Mouse (Mus musculus) neural tube, embryonic 13.5 days (tissue): Measurements from ENCODE around the gene Grik5. TPM values are rescaled to one million over a fixed set of nuclear protein-coding genes. Genes with fewer than 3 reads are reported as not detected.

ENCODE experiments used
- ATAC-seq: fragments of 200-750 bp; cut with Nextera tagmentation; 2 replicates; pipeline ENCODE4 v1.8.0; 2017; ENCODE audit warnings: low read depth, mild to moderate bottlenecking, moderate TSS enrichment, moderate library complexity
- H3K27ac ChIP-seq: fragments of 300-500 bp; sonication (generic); replicated peaks from 2 replicates; pipeline ENCODE4 v1.5.1; 2015; ENCODE audit warnings: moderate library complexity, mild to moderate bottlenecking, inconsistent platforms
- H3K27me3 ChIP-seq: fragments of 300-500 bp; sonication (generic); 2 replicates; pipeline ENCODE4 v1.6.1; 2015; ENCODE audit warnings: mild to moderate bottlenecking, inconsistent platforms
- H3K36me3 ChIP-seq: fragments of 300-500 bp; sonication (generic); 2 replicates; pipeline ENCODE4 v1.6.1; 2015; ENCODE audit warnings: mild to moderate bottlenecking, inconsistent platforms
- H3K4me1 ChIP-seq: fragments of 300-500 bp; sonication (generic); replicated peaks from 2 replicates; pipeline ENCODE4 v1.6.1; 2015; ENCODE audit warnings: inconsistent platforms
- H3K4me2 ChIP-seq: fragments of 300-500 bp; sonication (generic); 2 replicates; pipeline ENCODE4 v1.6.1; 2015; ENCODE audit warnings: inconsistent platforms, mild to moderate bottlenecking, moderate library complexity
- H3K4me3 ChIP-seq: fragments of 300-500 bp; sonication (generic); 2 replicates; pipeline ENCODE4 v1.5.1; 2015; ENCODE audit warnings: mild to moderate bottlenecking, inconsistent platforms
- H3K9ac ChIP-seq: fragments of 300-500 bp; sonication (generic); 2 replicates; pipeline ENCODE4 v1.6.1; 2015; ENCODE audit warnings: moderate library complexity, mild to moderate bottlenecking, inconsistent platforms
- H3K9me3 ChIP-seq: fragments of 300-500 bp; sonication (generic); 2 replicates; pipeline ENCODE4 v1.6.1; 2016; ENCODE audit warnings: inconsistent platforms
- WGBS: fragments of 180-500 bp; shearing (Covaris S2); methylation state at CpG from one replicate; pipeline ENCODE4 v1.1.7; 2015; 5-methylcytosine and 5-hydroxymethylcytosine counted together
- polyA plus RNA-seq: library from polyadenylated mRNA; unstranded; fragments of >200 nt; fragmentation: Nextera tagmentation; extraction: Ambion mirVana; gene quantifications from 2 replicates; pipeline ENCODE4 v1.2.1, GENCODE M21; 2015

The Grik5 gene
- polyA plus RNA-seq = 15.2 and 15.3 TPM in 2 replicates

GRCm38 (mm10) chr7:25071979-25072715 lies at the start of gene Grik5, which contains the start of gene Zfp574:
Gene Grik5, minus strand, starts transcription at chr7:25072346.
Gene Zfp574, plus strand, starts transcription at chr7:25072567.
- ATAC-seq = no peak
- H3K9me3 ChIP-seq = no peaks in the 10 kb centered on the region
- H3K36me3 ChIP-seq = peaks cover 14% of the 10 kb centered on the region
- H3K9ac ChIP-seq = peak within 1 kb of the TSS; percentile 92
- 2% methylated on average over 27 of the region's 28 CpGs for whole genome bisulfite sequencing
- H3K4me3 ChIP-seq = peak within 1 kb of the TSS; percentile 80
- H3K27me3 ChIP-seq = no peaks in the 10 kb centered on the region
- peak within 1 kb of the TSS; percentile 94 for H3K27ac ChIP-seq
- H3K4me1 ChIP-seq = peaks cover 73% of the 10 kb centered on the region
- peak within 1 kb of the TSS; percentile 92 for H3K4me2 ChIP-seq

GRCm38 (mm10) chr7:25121240-25121786 lies 49.2 kb upstream of the Grik5 start:
- no peak for ATAC-seq

GRCm38 (mm10) chr7:25120061-25120834 lies 48.1 kb upstream of the Grik5 start:
- Histone ChIP-seq H3K4me1 (0 out of 2 replicates have a peak, but pooled peaks cover 3% of the 10 kb centered on the region), H3K9ac (no peak overlapping the region), H3K36me3 (peaks cover 4% of the 10 kb centered on the region), H3K27ac (no peak overlapping the region), H3K27me3 (no peaks in the 10 kb centered on the region), H3K4me3 (no peak overlapping the region), H3K9me3 (no peaks in the 10 kb centered on the region), H3K4me2 (no peak overlapping the region)
- ATAC-seq = no peak
- 80% methylated on average over 14 of the region's 25 CpGs for WGBS

More at GRCm38 (mm10) chr7:25121240-25121786, 49.2 kb upstream of the Grik5 start:
- WGBS = 73% methylated on average over 13 of the region's 13 CpGs
- no peaks in the 10 kb centered on the region for H3K27me3 ChIP-seq
- no peak overlapping the region for H3K27ac ChIP-seq
- H3K4me1 ChIP-seq = 0 out of 2 replicates have a peak, but pooled peaks cover 3% of the 10 kb centered on the region
- no peaks in the 10 kb centered on the region for H3K36me3 ChIP-seq
- H3K9ac ChIP-seq = no peak overlapping the region
- H3K9me3 ChIP-seq = no peaks in the 10 kb centered on the region
- H3K4me3 ChIP-seq = no peak overlapping the region
- H3K4me2 ChIP-seq = no peak overlapping the region

- no peak for ATAC-seq
- 87% methylated on average over 16 of the region's 16 CpGs for WGBS
- H3K9ac ChIP-seq = no peak overlapping the region
Measured at GRCm38 (mm10) chr7:25112956-25113603, 40.9 kb upstream of the Grik5 start.

GRCm38 (mm10) chr7:25112178-25112955 lies 40.2 kb upstream of the Grik5 start:
- Histone ChIP-seq H3K9me3 (no peaks in the 10 kb centered on the region), H3K27ac (no peak overlapping the region), H3K36me3 (peaks cover 31% of the 10 kb centered on the region), H3K9ac (no peak overlapping the region), H3K4me2 (no peak overlapping the region), H3K4me1 (no peaks in the 10 kb centered on the region), H3K4me3 (no peak overlapping the region), H3K27me3 (no peaks in the 10 kb centered on the region)
- no peak for ATAC-seq
- WGBS = 84% methylated on average over 17 of the region's 17 CpGs

More at GRCm38 (mm10) chr7:25112956-25113603, 40.9 kb upstream of the Grik5 start:
- H3K27ac ChIP-seq = no peak overlapping the region
- no peak overlapping the region for H3K4me3 ChIP-seq
- H3K27me3 ChIP-seq = no peaks in the 10 kb centered on the region
- no peaks in the 10 kb centered on the region for H3K9me3 ChIP-seq
- H3K4me2 ChIP-seq = no peak overlapping the region
- H3K4me1 ChIP-seq = no peaks in the 10 kb centered on the region
- H3K36me3 ChIP-seq = peaks cover 31% of the 10 kb centered on the region

GRCm38 (mm10) chr7:25110336-25110735 lies 38.2 kb upstream of the Grik5 start:
- no peaks in the 10 kb centered on the region for H3K9me3 ChIP-seq
- H3K9ac ChIP-seq = no peak overlapping the region
- ATAC-seq = no peak
- H3K4me2 ChIP-seq = no peak overlapping the region
- WGBS = 88% methylated on average over 9 of the region's 9 CpGs
- H3K27me3 ChIP-seq = no peaks in the 10 kb centered on the region
- peaks cover 28% of the 10 kb centered on the region for H3K36me3 ChIP-seq
- H3K27ac ChIP-seq = no peak overlapping the region
- no peaks in the 10 kb centered on the region; the same call in 1 of the 2 replicates for H3K4me1 ChIP-seq
- no peak overlapping the region for H3K4me3 ChIP-seq

GRCm38 (mm10) chr7:25109355-25109754 lies 37.2 kb upstream of the Grik5 start:
- WGBS = 83% methylated on average over 12 of the region's 12 CpGs
- Histone ChIP-seq H3K4me1 (no peaks in the 10 kb centered on the region; the same call in 1 of the 2 replicates), H3K9ac (no peak overlapping the region), H3K9me3 (no peaks in the 10 kb centered on the region), H3K27me3 (no peaks in the 10 kb centered on the region), H3K4me3 (no peak overlapping the region), H3K27ac (no peak overlapping the region), H3K4me2 (no peak overlapping the region), H3K36me3 (peaks cover 19% of the 10 kb centered on the region; the same call in 1 of the 2 replicates)
- ATAC-seq = no peak

- Histone ChIP-seq H3K9ac (no peak overlapping the region), H3K27me3 (no peaks in the 10 kb centered on the region), H3K27ac (no peak overlapping the region), H3K4me3 (no peak overlapping the region), H3K36me3 (peaks cover 3% of the 10 kb centered on the region; the same call in 1 of the 2 replicates), H3K9me3 (no peaks in the 10 kb centered on the region), H3K4me2 (no peak overlapping the region), H3K4me1 (no peaks in the 10 kb centered on the region; the same call in 1 of the 2 replicates)
- 0 out of 2 replicates have a peak, but pooled peaks have one; percentile 51 for ATAC-seq
- WGBS = 46% methylated on average over 16 of the region's 17 CpGs
Measured at GRCm38 (mm10) chr7:25106790-25107502, 34.8 kb upstream of the Grik5 start.

- 0 out of 2 replicates have a peak overlapping the region, but pooled peaks have one; percentile 5 for H3K4me2 ChIP-seq
- peak; percentile 50; the same call in 1 of the 2 replicates for ATAC-seq
- peak overlapping the region; percentile 52; the same call in 1 of the 2 replicates for H3K27ac ChIP-seq
- no peak overlapping the region for H3K9ac ChIP-seq
- 0 out of 2 replicates have a peak, but pooled peaks cover under 1% of the 10 kb centered on the region for H3K36me3 ChIP-seq
- H3K4me3 ChIP-seq = no peak overlapping the region
- WGBS = 20% methylated on average over 17 of the region's 17 CpGs
- no peaks in the 10 kb centered on the region for H3K9me3 ChIP-seq
- H3K4me1 ChIP-seq = no peaks in the 10 kb centered on the region; the same call in 1 of the 2 replicates
- no peaks in the 10 kb centered on the region for H3K27me3 ChIP-seq
Measured at GRCm38 (mm10) chr7:25105411-25106160, 33.4 kb upstream of the Grik5 start.

GRCm38 (mm10) chr7:25099581-25099980 lies 27.4 kb upstream of the Grik5 start:
- H3K27me3 ChIP-seq = no peaks in the 10 kb centered on the region
- no peaks in the 10 kb centered on the region for H3K9me3 ChIP-seq
- no peak overlapping the region for H3K9ac ChIP-seq
- WGBS = 54% methylated on average over 4 of the region's 4 CpGs
- no peak overlapping the region for H3K4me3 ChIP-seq
- no peak for ATAC-seq
- peaks cover 44% of the 10 kb centered on the region for H3K36me3 ChIP-seq
- no peak overlapping the region for H3K4me2 ChIP-seq
- no peaks in the 10 kb centered on the region for H3K4me1 ChIP-seq
- H3K27ac ChIP-seq = no peak overlapping the region
